Mouse (Mus musculus) forebrain, embryonic 14.5 days (tissue): ENCODE results near the gene Cd300lf. TPM values are rescaled to one million over a fixed set of nuclear protein-coding genes. Genes with fewer than 3 reads are reported as not detected.
A peak's percentile ranks its signal among the peaks of the same experiment; 100 is the strongest.

Experiments
- ATAC-seq: fragments of 200-750 bp; cut with Nextera tagmentation; 2 replicates; pipeline ENCODE4 v1.8.0; 2017; ENCODE audit warnings: mild to moderate bottlenecking, moderate library complexity
- DNase-seq: peaks from one replicate; pipeline ENCODE4 v3.0.0-alpha.2; 2015; ENCODE audit warnings: low spot score
- H3K27ac ChIP-seq: fragments of 300-500 bp; sonication (generic); 2 replicates; pipeline ENCODE4 v1.5.1; 2014; ENCODE audit warnings: low read depth, mild to moderate bottlenecking, control low read depth, low read length, moderate library complexity
- H3K27me3 ChIP-seq: fragments of 300-500 bp; sonication (generic); replicated peaks from 2 replicates; pipeline ENCODE4 v1.6.1; 2014; ENCODE audit warnings: low read length, control low read depth, mixed read lengths; ENCODE audit not compliant: control insufficient read depth, insufficient read depth
- H3K36me3 ChIP-seq: fragments of 300-500 bp; sonication (generic); 2 replicates; pipeline ENCODE4 v1.6.1; 2014; ENCODE audit warnings: low read length, control low read depth; ENCODE audit not compliant: control insufficient read depth, insufficient read depth
- H3K4me1 ChIP-seq: fragments of 300-500 bp; sonication (generic); 2 replicates; pipeline ENCODE4 v1.6.1; 2014; ENCODE audit warnings: antibody characterized with exemption, low read length, control low read depth; ENCODE audit not compliant: control insufficient read depth, insufficient read depth
- H3K4me2 ChIP-seq: fragments of 300-500 bp; sonication (generic); 2 replicates; pipeline ENCODE4 v1.6.1; 2014; ENCODE audit warnings: mild to moderate bottlenecking, control low read depth, low read length
- H3K4me3 ChIP-seq: fragments of 300-500 bp; sonication (generic); 2 replicates; pipeline ENCODE4 v1.5.1; 2014; ENCODE audit warnings: low read depth, low read length, control low read depth
- H3K9ac ChIP-seq: fragments of 300-500 bp; sonication (generic); 2 replicates; pipeline ENCODE4 v1.6.1; 2014; ENCODE audit warnings: mild to moderate bottlenecking, low read length, control low read depth, moderate library complexity
- H3K9me3 ChIP-seq: fragments of 300-500 bp; sonication (generic); replicated peaks from 2 replicates; pipeline ENCODE4 v1.6.1; 2016; ENCODE audit warnings: low read length, control low read depth, mixed read lengths; ENCODE audit not compliant: control insufficient read depth
- WGBS: fragments of 180-500 bp; shearing (Covaris S2); extraction: QIAGEN DNeasy Blood & Tissue Kit; methylation state at CpG from one replicate; pipeline ENCODE4 v1.1.7; 2014; 5-methylcytosine and 5-hydroxymethylcytosine counted together
- polyA plus RNA-seq: library from polyadenylated mRNA; unstranded; fragments of >200 nt; fragmentation: Nextera tagmentation; extraction: Ambion mirVana; gene quantifications from 2 replicates; pipeline ENCODE4 v1.2.1, GENCODE M21; 2014

Cd300lf gene
- polyA plus RNA-seq, 1 experiment from 2014 or later: not detected

GRCm38 (mm10) chr11:115091362-115091901 lies 42.4 kb downstream of the Cd300lf start, which contains the start of gene Rab37:
Gene Rab37 (plus strand): TSS chr11:115091431.
- under 1% methylated on average over 36 of the region's 36 CpGs for WGBS
- H3K9me3 ChIP-seq: peaks cover 5% of the 10 kb centered on the region; the same call in 1 of the 2 replicates
- no peaks in the 10 kb centered on the region for H3K36me3 ChIP-seq
- no peak within 1 kb of the TSS for H3K27ac ChIP-seq
- peaks cover 20% of the 10 kb centered on the region for H3K27me3 ChIP-seq
- DNase-seq: no peak
- ATAC-seq: no peak
- no peak within 1 kb of the TSS for H3K9ac ChIP-seq
- H3K4me2 ChIP-seq: peak within 1 kb of the TSS; percentile 44
- H3K4me3 ChIP-seq: peak within 1 kb of the TSS; percentile 4
- no peaks in the 10 kb centered on the region for H3K4me1 ChIP-seq

- DNase-seq (no peak), ATAC-seq (no peak)
- WGBS: 67% methylated on average over 6 of the region's 6 CpGs
- peaks cover 5% of the 10 kb centered on the region; the same call in 1 of the 2 replicates for H3K9me3 ChIP-seq
- no peak overlapping the region for H3K27ac ChIP-seq
- no peak overlapping the region for H3K4me3 ChIP-seq
- no peak overlapping the region for H3K4me2 ChIP-seq
- H3K27me3 ChIP-seq: peaks cover 23% of the 10 kb centered on the region
- no peaks in the 10 kb centered on the region for H3K36me3 ChIP-seq
- no peak overlapping the region for H3K9ac ChIP-seq
- peaks cover 1% of the 10 kb centered on the region; the same call in 1 of the 2 replicates for H3K4me1 ChIP-seq
These were observed 43.9 kb downstream of the Cd300lf start for GRCm38 (mm10) chr11:115089853-115090252.

GRCm38 (mm10) chr11:115086213-115086612 lies 47.6 kb downstream of the Cd300lf start:
- Histone ChIP-seq H3K4me3 (no peak overlapping the region), H3K4me1 (peaks cover 6% of the 10 kb centered on the region; the same call in 1 of the 2 replicates), H3K4me2 (no peak overlapping the region), H3K36me3 (no peaks in the 10 kb centered on the region), H3K9ac (no peak overlapping the region), H3K9me3 (no peaks in the 10 kb centered on the region), H3K27me3 (peaks cover 10% of the 10 kb centered on the region; the same call in 1 of the 2 replicates), H3K27ac (no peak overlapping the region)
- no peak for ATAC-seq
- 70% methylated on average over 7 of the region's 7 CpGs for WGBS
- no peak for DNase-seq

- Histone ChIP-seq H3K9me3 (no peaks in the 10 kb centered on the region), H3K9ac (no peak overlapping the region), H3K36me3 (no peaks in the 10 kb centered on the region), H3K4me2 (no peak overlapping the region), H3K4me3 (no peak overlapping the region), H3K4me1 (peaks cover 6% of the 10 kb centered on the region; the same call in 1 of the 2 replicates), H3K27me3 (peaks cover 7% of the 10 kb centered on the region; the same call in 1 of the 2 replicates), H3K27ac (no peak overlapping the region)
- WGBS: 57% methylated on average over 8 of the region's 8 CpGs
- ATAC-seq (no peak), DNase-seq (no peak)
These were observed 48.7 kb downstream of the Cd300lf start for GRCm38 (mm10) chr11:115085064-115085463.

- no peak overlapping the region for H3K4me2 ChIP-seq
- H3K27ac ChIP-seq: no peak overlapping the region
- H3K9me3 ChIP-seq: no peaks in the 10 kb centered on the region
- peaks cover 7% of the 10 kb centered on the region; the same call in 1 of the 2 replicates for H3K27me3 ChIP-seq
- DNase-seq (peak; percentile 16), ATAC-seq (no peak)
- 26% methylated on average over 12 of the region's 12 CpGs for WGBS
- peaks cover 6% of the 10 kb centered on the region; the same call in 1 of the 2 replicates for H3K4me1 ChIP-seq
- H3K4me3 ChIP-seq: no peak overlapping the region
- no peak overlapping the region for H3K9ac ChIP-seq
- no peaks in the 10 kb centered on the region for H3K36me3 ChIP-seq
These were observed 49.2 kb downstream of the Cd300lf start for GRCm38 (mm10) chr11:115084595-115084994.

- Histone ChIP-seq H3K4me3 (no peak overlapping the region), H3K27ac (no peak overlapping the region)
- 38% methylated on average over 18 of the region's 18 CpGs for WGBS
These were observed 50.2 kb downstream of the Cd300lf start for GRCm38 (mm10) chr11:115083376-115084139.

GRCm38 (mm10) chr11:115082196-115082595 lies 51.6 kb downstream of the Cd300lf start:
- H3K4me1 ChIP-seq: peaks cover 6% of the 10 kb centered on the region; the same call in 1 of the 2 replicates

More at GRCm38 (mm10) chr11:115083376-115084139, 50.2 kb downstream of the Cd300lf start:
- peaks cover 6% of the 10 kb centered on the region; the same call in 1 of the 2 replicates for H3K4me1 ChIP-seq
- H3K4me2 ChIP-seq: no peak overlapping the region
- no peaks in the 10 kb centered on the region for H3K9me3 ChIP-seq
- H3K36me3 ChIP-seq: no peaks in the 10 kb centered on the region
- peaks cover 7% of the 10 kb centered on the region; the same call in 1 of the 2 replicates for H3K27me3 ChIP-seq
- no peak overlapping the region for H3K9ac ChIP-seq
- ATAC-seq: peak; percentile 72
- peak; percentile 90 for DNase-seq

GRCm38 (mm10) chr11:115081373-115081772 lies 52.4 kb downstream of the Cd300lf start:
- H3K27ac ChIP-seq: no peak overlapping the region
- H3K36me3 ChIP-seq: no peaks in the 10 kb centered on the region
- peaks cover 6% of the 10 kb centered on the region; the same call in 1 of the 2 replicates for H3K4me1 ChIP-seq
- H3K4me2 ChIP-seq: no peak overlapping the region
- no peak overlapping the region for H3K4me3 ChIP-seq
- H3K9ac ChIP-seq: no peak overlapping the region
- DNase-seq (no peak), ATAC-seq (no peak)
- peaks cover 7% of the 10 kb centered on the region; the same call in 1 of the 2 replicates for H3K27me3 ChIP-seq
- WGBS: 64% methylated on average over 3 of the region's 3 CpGs
- no peaks in the 10 kb centered on the region for H3K9me3 ChIP-seq

More at GRCm38 (mm10) chr11:115082196-115082595, 51.6 kb downstream of the Cd300lf start:
- no peak overlapping the region for H3K9ac ChIP-seq
- H3K9me3 ChIP-seq: no peaks in the 10 kb centered on the region
- no peaks in the 10 kb centered on the region for H3K36me3 ChIP-seq
- H3K27me3 ChIP-seq: peaks cover 7% of the 10 kb centered on the region; the same call in 1 of the 2 replicates
- no peak overlapping the region for H3K4me2 ChIP-seq
- no peak overlapping the region for H3K27ac ChIP-seq
- DNase-seq (no peak), ATAC-seq (no peak)
- no peak overlapping the region for H3K4me3 ChIP-seq
- 71% methylated on average over 6 of the region's 6 CpGs for WGBS
